Mouse (Mus musculus) kidney, adult 8-10 months (tissue): ENCODE data around the gene Mbl2.
A peak's percentile ranks its signal among the peaks of the same experiment; 100 is the strongest.
"Not testable (repeated sequence)": the region's sequence is repeated elsewhere in the genome, so short reads cannot be mapped to it uniquely, and the experiment has no call there.

Experiments used
- DNase-seq, 2 experiments: peaks; one replicate each; pipeline ENCODE4 v3.0.0; 2022

The Mbl2 gene

DNA sequence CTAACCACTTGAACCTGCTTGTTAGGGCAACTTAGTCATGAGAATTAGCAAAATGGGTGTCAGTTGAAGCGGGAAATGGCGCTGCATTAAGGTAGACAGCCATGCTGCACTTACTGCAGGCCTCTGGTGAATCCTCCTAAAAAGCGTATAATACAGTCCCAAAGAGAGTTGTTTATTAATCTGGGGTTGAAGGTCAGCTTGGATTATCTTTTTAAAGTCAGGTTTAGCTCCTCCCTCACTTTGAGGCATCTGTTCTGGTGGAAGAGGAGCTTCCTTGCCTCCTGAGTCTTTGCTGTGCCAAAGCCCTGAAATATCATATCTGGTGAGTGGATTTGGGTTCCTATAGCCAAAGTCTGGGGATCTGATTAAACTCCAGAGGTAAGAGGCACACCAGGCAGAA, at the start of gene Mbl2:
Gene Mbl2 (plus strand): TSS at position 252 of the 400 bp plus-strand sequence.
- no peak for DNase-seq

DNA sequence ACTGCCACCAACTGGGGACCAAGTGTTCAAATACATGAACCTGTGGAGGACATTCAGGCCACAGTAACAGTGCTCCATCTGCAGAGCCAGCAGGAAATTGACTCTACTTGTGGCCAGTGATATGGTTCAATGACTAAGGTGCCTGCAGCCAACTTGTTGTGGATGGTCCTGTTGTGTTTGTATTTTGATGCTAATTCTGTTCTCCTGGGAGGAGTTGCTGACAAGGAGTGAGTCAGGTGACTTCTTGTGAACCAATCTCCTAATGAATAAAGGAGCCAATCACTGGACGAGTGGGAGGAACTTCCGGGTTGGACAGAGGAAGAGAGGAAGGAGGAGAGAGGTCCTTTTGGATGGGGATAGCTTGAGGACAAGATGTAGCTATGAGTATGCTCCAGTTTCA, 47.2 kb upstream of the Mbl2 start:
- no peak for DNase-seq

DNA sequence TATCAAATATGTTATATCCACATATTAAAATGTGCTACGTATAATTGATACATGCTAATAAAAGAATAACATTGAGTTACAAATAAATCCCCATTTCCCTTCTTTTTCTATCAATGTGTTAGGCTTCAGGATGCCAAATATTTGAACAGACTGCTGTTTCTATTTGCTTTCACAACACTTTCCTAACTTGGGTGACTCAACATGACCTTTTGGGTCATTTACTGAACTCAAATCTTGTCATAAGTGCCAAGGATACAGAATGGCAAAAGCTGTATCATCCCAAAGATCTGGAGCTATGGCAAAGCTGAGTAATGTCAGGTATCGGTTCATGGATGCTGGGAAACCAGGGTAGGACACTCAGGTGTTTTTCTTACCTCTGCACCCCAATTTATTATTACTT, 45.5 kb upstream of the Mbl2 start:
- no peak for DNase-seq

DNA sequence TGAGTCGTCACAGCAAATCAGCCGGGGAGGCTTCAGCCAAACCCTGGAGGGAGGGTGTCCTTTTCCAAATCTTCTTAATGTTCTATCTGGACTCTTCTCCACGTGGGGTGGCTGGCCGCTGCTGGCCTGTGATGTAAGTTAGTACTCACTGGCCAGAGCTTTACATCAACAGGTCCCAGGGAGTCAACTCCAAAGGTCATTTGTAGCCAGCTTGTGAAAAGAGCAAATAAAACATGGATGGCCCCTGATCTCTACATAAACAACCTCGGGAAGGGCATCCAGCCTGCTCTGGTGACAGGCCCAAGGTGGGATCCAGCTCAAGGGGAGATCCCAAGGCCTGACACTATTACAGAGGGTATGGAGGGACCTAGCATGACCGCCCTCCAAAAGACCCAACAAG, 37.7 kb upstream of the Mbl2 start:
- DNase-seq, result no peak

DNA sequence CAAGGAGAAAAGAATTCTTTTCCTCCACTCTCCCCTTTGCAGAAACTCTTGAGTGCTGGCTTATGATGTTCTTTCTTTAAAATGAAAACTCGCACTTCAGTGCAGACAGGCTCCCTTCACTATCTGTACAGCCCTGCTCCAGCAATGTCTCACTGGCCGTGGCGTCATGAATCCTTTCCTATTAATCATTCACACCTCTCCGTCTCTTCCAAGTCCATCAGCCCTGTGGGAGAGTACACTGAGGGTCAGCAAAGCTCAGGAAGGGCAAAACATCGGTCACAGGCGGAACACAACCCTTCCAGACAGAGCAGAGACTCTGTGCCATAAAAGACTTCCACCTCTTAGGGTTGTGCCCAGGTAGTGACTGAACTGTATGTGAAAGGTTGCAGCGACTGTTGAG, 30.6 kb upstream of the Mbl2 start:
- DNase-seq, result peak; percentile 72 to 80

DNA sequence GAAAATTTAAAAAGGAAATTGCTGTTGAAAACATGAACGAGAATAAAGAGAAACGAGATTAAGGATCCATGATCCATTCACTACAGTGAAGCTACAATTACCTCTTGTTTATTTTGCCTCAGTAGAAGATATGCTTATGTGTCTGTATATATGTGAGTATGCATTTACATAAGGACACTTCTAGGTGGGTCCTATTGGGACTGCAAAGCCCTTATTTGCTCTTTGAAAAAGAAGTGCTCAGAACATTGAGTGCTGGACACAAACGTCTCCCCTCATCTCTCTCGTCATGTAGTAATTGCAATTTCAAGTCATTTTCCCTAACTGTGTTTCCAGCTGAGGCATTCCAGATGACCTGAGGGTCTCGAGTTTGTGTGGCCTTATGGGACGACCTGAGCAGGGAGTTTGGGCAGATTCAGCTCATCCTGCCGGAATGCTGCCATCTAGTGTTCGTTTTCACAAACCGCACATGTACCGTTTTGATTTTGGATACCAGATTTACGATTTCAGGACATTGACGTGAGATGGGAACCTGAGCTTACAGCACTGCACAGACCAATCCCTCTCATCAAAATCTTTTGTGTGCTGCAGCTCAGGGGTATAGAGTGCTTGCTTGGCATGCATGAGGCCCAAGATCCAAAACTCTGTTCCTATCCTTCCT, 27.5 kb upstream of the Mbl2 start:
- DNase-seq, result peak in 1 of 2 experiments; percentile 19

DNA sequence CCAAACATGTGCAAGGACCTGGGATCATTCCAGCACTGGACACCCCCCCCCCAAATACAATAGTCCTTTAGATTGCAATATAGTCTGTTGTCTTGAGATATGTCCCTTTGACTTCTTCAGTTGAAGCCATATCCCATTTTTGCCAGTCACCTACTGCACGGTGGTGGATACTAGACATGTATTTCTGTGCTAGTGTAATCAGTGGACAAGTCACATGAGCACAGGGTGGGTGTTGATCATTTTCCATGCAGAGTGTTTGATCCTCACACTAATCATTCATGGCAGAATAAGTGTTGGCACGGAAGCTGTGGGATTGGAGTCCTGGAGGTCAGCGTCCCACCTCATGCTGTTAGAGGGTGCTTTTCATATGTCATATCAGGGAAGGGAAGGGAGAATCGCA, 26.9 kb upstream of the Mbl2 start:
- DNase-seq, result no peak

DNA sequence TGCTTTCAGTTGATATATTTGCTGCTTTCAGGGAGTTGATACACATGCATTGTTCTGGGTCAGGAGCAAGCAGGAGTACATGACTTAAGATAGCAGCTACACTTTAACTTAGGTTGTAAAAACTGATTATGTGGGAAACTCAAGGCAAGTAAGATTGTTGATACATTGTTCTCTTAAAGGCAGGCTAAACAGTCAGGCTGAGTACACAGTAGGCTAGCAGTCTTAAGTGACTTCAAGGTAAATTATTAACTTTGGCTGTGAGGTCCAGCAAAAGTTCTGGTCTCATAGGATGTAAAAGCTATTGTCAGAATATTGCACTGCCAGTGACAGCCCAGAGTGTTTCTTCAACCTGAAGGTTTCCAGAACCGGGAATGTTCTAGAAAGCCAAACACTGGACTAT, 25.8 kb upstream of the Mbl2 start:
- no peak for DNase-seq

DNA sequence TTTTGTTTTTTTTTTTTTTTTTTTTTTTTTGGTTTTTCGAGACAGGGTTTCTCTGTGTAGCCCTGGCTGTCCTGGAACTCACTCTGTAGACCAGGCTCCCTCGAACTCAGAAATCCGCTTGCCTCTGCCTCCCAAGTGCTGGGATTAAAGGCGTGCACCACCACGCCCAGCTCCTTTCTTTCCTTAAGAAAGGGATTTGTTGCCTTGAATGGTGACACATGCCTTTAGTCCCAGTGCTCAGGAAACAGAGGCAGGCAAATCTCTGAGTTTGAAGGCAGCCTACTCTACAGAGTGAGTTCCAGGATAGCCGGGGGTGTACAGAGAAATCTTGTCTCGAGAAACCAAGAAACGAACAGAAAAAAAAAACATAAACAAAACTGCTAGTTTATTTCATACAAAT, 23.7 kb upstream of the Mbl2 start:
- not testable (repeated sequence) for DNase-seq

DNA sequence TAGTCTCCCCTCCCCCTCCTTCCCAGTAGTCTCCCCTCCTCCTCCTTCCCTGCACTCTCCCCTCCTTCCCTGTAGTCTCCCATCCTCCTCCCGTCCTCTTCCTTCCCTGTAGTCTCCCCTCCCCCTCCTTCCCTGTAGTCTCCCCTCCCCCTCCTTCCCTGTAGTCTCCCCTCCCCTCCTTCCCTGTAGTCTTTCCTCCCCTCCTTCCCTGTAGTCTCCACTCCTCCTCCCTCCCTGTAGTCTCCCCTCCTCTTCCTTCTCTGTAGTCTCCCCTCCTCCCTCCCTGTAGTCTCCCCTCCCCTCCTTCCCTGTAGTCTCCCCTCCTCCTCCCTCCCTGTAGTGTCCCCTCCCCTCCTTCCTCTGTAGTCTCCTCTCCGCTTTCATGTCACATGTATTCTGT, 18.7 kb upstream of the Mbl2 start:
- DNase-seq, result no peak

DNA sequence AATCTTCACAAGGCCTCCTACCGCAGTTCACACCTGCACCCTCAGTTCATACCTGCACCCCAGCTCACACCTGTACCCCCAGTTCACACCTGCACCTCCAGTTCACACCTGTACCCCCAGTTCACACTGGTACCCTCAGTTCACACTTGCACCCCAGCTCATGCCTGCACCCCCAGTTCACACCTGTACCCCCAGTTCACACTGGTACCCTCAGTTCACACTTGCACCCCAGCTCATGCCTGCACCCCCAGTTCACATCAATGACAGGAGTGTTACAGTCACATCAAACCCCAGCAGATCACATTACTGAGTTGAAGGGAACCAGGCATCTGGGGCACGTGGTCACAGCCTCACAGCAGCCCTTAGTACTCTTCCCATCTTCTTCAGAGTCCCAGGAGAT, 17.0 kb upstream of the Mbl2 start:
- not testable (repeated sequence) for DNase-seq

DNA sequence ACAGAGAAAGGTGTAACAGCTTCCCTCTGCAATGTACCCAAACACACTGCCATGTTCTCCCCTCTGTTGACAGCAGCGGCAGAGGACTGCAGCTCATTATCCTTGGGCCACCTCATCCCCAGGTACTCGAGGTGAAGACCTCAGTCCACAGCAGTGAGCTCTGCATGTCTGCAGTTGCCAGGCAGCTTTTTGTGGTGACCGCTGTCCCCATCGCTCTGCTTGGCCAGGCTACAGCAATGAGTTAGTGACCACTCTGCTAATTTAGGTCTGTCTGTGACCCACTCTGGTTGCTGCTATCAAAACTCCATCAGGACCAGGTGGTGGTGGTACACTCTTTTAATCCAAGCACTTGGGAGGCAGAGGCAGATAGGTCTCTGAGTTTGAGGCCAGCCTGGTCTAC, 16.6 kb upstream of the Mbl2 start:
- no peak for DNase-seq

DNA sequence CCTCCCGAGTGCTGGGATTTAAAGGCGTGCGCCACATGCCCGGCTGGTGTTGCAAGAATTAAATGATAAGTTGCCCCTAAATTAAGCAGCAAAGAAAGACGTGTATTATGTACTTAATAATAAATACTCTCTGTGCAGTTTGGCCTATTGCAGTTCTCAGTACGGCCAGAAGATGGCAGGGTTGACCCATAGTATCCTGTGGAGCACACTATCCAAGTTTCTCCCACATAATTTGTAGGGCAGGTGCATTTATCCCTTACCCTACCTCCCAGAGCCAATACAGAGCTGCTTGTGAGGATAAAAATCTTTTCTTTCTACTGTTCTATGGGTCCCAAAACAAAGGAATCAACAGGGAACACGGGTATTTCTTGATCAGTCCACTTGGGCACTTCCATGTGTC, 15.4 kb upstream of the Mbl2 start:
- DNase-seq, result peak; percentile 22 to 77

DNA sequence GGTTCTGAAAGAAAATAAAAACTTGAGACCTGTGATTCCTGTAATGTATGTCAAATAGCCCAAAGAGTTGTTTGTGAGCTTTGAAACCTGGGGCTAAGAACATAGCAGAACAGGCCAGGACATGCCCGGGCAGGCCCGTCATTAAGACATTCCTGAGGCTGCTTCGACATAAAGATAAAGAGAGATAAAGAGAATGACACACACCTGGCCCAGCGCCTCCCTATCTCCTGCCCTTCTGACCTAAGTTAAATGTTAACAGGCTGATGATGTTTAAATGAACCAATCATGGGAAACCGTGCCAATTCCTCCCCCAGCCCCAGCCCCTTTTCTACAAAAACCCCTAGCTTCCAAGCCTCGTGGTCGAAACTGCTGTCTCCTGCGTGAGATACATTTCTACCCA, 10.1 kb upstream of the Mbl2 start:
- DNase-seq, result not testable (repeated sequence)

DNA sequence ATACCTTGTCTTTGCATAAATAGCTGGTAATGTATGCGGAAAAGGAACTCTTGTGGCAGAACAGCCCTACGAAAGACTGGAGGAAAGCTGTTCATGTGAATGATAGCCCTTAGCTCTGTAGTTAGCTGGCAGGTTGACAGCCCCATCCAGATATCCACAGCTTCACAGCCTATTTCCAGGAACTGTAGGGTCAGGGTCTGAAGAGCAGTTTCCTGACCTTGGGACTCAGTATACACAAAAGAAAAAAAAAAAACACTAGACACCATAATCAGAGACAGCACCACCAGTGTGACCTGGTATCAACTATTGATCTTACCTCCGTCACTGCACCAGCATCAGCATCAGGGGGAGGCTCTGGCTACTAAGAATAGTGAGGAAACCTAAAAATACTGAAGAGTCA, 3.3 kb upstream of the Mbl2 start:
- no peak for DNase-seq

DNA sequence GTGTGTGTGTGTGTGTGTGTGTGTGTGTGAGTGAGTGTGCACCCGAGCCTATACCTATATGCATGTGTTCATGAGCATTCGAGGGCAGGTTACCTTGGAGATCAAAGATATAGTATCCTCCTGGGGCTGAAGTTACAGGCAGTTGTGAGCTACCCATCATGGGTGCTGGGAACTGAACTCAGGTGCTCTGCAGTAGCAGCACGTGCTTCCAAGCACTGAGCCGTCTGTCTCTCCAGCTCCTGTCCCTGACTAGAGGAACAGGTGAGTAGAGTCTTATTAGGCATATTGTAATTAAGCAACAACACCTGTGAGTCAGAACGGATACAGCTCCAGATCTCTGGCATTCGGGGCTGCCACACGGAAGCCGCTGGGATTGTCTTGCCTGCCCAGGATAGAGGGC, 1.7 kb downstream of the Mbl2 start:
- DNase-seq, result no peak

DNA sequence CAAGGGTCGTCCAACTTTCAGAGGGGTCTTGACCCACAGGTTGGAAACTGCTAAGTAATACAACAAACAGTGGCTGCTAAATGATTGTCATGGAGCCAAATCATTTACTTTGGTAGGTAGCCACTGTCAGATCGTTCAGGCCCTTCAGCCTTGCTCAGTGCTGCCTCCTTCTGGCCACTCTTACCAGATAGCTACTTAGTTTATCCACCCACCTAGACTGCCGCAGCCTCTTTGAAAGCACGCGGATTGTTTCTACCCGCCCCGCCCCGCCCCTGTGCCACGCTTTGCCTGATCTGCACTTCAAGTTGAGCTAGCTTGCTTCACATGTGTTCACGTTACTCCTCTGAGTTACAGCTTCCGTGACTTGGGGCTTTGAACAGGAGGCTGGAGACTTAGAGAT, 14.6 kb downstream of the Mbl2 start:
- DNase-seq, result peak; percentile 20 to 54

DNA sequence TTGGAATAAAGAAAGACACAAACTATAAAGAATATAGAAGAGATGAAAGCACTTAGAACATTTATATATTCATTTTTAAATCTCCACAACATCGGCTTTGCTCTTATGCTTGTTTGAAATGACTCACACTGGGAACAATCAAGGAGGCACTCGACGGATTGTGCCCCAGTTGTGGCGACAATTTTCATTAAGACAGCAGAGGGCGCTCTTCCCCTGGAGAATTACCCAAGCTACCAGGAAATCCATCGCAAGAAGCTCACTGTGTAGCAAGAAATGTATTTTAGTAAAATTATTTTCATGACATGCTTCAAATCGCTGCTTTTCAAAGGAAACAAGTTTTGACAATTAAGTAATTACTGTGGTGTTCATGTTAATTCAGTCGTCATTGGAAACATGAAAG, 16.1 kb downstream of the Mbl2 start:
- DNase-seq, result peak; percentile 10 to 59

DNA sequence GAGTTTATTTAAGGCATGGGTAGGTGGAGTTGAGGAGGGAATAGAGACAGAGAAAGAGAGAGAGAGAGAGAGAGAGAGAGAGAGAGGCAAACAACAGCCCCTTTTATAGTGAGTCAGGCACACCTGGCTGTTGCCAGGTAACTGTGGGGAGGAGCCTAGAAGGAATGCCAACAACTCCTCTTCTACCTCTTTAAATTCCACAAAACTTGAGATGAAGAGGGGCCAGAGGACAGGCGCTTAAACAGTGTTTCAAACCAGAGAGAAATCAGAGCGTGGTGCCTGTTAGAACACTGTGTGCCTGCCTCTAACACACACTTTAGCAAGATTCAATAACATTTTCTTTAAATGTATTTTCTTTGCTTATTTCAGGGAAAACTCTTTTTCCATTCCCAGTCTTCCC, 19.5 kb downstream of the Mbl2 start:
- no peak for DNase-seq

DNA sequence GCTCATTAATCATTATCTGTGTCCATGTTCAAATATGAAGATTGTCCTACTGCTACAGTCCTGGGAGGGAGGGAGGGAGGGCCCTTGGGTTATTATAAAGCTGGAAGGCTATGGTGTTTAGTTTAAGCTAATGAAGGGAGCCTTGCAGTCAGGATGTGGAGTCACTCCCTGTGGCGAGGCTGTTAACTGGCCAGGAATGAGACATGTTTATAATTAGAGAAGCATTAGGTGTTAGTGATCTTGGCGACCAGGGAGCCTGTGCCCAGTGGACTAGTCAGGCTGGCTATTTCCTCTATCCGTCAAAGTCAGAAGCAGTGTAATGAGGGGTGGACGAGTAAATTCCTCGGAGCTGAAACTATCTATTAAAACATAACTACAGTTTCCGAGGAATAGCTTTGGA, 23.6 kb downstream of the Mbl2 start:
- no peak for DNase-seq

DNA sequence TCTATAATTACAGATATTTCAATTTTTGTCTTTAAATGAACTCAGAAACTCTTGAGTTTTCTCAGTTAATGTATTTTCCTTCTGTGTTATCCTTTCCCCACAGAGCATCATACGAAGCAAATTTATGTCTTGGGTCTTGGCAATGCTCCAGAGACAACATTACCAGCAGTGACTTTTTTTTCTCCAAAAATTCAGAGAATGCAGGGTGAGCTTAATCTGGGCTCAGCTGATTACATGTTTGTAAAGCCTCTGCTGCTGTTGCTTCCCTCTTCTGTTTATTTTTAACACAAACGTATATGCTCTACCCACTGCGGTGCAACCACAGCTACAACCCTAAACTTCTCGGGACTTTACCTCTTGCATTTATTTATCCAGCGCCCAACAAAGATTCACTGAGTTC, 48.4 kb downstream of the Mbl2 start:
- no peak for DNase-seq

DNA sequence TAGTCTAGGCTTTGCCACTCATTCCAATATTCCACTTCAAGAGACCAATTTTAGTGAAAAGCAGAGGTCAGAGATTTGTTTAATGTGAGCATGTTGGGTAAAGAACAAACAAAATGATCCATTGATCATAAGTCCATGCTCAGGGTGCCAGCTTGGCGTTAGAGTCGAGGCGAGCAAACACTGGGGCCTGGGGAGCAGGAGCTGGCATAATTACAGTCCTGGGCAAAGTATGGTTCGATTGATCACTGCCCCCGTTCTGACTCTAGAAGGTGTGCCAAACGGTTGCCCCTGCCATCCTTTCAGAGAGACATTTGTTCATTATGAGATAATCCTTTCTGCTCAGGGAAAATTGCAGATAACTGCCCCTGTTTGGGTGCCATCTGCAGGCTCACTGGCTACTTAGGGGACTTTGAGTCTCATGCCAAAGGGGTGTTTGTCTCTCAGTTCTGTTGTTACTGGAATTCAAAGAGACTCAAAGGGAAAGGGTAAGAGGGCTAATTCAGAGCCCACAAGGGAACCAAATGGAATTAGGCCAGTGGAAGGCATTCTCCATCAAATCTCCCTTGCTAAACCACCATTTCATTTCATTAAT, 55.3 kb downstream of the Mbl2 start:
- DNase-seq, result no peak
